Mouse (Mus musculus) MEL (cell line): ENCODE measurements at regions not wholly inside any gene's neighbourhood (a gene's known extent, or its start where the extent isn't known, plus 50 kb on each side); places are given as distances from the start of the nearest gene placed in this dataset.

Source experiments
- CTCF ChIP-seq, 3 experiments: IDR thresholded peaks in 2 of 3; conservative IDR thresholded peaks in 1 of 3; 2 replicates each; pipeline ENCODE4 v1.5.1; 2011 to 2012; ENCODE audit warnings: low read length in 3 of 3, low read depth in 2 of 3, mild to moderate bottlenecking in 2 of 3, improper control_type of control experiment in 1 of 3, inconsistent platforms in 1 of 3, mixed read lengths in 1 of 3, moderate library complexity in 1 of 3; ENCODE audit not compliant: control insufficient read depth in 1 of 3, insufficient read depth in 1 of 3, poor library complexity in 1 of 3, severe bottlenecking in 1 of 3
- E2F4 ChIP-seq: IDR thresholded peaks from 2 replicates; pipeline ENCODE4 v1.6.1; 2011; ENCODE audit warnings: low read depth, low read length, improper control_type of control experiment, borderline replicate concordance
- GATA1 ChIP-seq: IDR thresholded peaks from 2 replicates; pipeline ENCODE4 v1.6.1; 2011; ENCODE audit warnings: low read depth, low read length, improper control_type of control experiment
- HCFC1 ChIP-seq: IDR thresholded peaks from 2 replicates; pipeline ENCODE4 v1.6.1; 2012; ENCODE audit warnings: low read depth, mild to moderate bottlenecking, inconsistent platforms, low read length, improper control_type of control experiment, moderate library complexity
- MAX ChIP-seq: IDR thresholded peaks from 2 replicates; pipeline ENCODE4 v1.6.1; 2011; ENCODE audit warnings: low read length, improper control_type of control experiment
- RCOR1 ChIP-seq: IDR thresholded peaks from 2 replicates; pipeline ENCODE4 v1.6.1; 2012; ENCODE audit warnings: low read depth, mild to moderate bottlenecking, inconsistent platforms, low read length, improper control_type of control experiment
- ZC3H11A ChIP-seq: IDR thresholded peaks from 2 replicates; pipeline ENCODE4 v1.6.1; 2012; ENCODE audit warnings: low read depth, mild to moderate bottlenecking, inconsistent platforms, low read length, improper control_type of control experiment
- ZNF384 ChIP-seq: IDR thresholded peaks from 2 replicates; pipeline ENCODE4 v1.6.1; 2012; ENCODE audit warnings: low read depth, mild to moderate bottlenecking, inconsistent platforms, low read length, improper control_type of control experiment

DNA sequence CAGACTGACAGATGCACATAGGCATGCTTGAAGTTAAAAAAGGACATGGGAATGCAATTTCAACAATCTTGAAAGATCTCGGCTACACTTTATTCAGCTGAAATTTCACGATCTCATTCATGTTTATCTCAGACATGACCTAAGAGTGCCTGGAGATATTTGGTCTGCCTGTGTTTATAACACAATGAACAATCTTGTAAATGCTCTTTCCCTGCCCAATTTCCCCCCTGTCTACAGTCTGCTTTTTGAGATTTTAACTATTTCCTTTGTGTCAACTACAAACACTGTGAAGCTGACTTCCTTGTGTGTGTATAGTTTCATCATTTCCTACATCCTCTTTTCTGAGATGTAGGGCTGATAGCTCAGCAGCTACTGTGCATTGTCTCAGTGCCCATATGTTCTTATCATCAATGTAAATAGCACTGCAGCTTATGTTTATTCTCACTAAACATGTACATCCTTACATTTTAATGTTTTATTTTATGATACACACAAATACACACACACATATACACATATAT is 319.4 kb upstream of the A1bg start:
- TF ChIP-seq HCFC1 (no peak), E2F4 (no peak), ZC3H11A (no peak), MAX (no peak), ZNF384 (no peak), RCOR1 (no peak), CTCF (IDR thresholded peaks at IDR 0.05 in 2 of 3, conservative IDR thresholded peaks at IDR 0.05 in 1 of 3; ENCODE audit: control insufficient read depth in 1 of 3, insufficient read depth in 1 of 3, low read depth in 2 of 3, low read length in 3 of 3, poor library complexity in 1 of 3, severe bottlenecking in 1 of 3) (no peak), GATA1 (no peak)
